Mouse (Mus musculus): ENCODE measurements at regions not wholly inside any gene's neighbourhood (a gene's known extent, or its start where the extent isn't known, plus 50 kb on each side); places are given as distances from the start of the nearest gene placed in this dataset.
A peak's percentile ranks its signal among the peaks of the same experiment; 100 is the strongest.

DNA sequence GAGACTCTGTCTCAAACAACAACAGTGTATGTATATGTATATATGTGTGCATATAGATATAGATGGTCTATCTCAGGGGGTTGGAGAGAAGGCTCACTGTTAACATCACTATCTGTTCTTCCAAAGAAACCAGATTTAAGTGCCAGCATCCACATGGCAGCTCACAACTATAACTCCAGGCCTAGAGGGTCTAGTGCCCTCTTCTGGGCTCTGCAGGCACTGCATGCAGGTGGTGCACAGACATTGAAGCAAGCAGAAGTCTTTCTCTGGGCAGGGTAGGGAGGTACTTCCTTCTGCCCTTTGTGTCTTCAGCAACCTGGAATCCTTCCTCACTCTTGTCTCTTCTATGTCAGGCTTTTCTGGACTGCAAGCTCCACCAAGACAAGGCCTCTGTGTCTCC is 50.1 kb upstream of the Gm11733 start:
- TF ChIP-seq CTCF (conservative IDR thresholded peaks at IDR 0.05; ENCODE audit: low read length) (peak; percentile 83), NANOG (IDR thresholded peaks at IDR 0.05; ENCODE audit: borderline replicate concordance, low read length) (no peak)
